Mouse (Mus musculus): ENCODE measurements around the gene Asic2.

Asic2 gene

DNA sequence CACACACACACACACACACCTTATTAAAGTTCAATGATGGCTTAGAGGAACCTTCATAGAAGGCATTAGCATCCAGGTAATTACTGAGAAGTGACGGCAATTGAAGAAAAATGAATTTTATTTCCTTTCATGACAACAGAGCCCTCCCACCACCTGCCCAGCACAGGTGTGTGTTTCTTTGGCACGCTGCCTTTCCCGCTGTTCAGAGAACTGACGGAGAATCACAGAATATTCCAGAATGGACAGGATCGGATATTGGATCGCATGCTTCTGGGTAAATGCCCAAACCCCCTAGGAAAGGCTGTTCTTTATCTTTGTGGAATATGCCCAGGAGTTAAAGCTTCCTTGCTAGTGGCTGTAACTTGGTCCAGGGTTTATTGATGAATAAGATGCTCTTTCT lies 954.8 kb downstream of the Asic2 start:
- no peak for DNase-seq (ENCODE audit: low read depth, low spot score)

DNA sequence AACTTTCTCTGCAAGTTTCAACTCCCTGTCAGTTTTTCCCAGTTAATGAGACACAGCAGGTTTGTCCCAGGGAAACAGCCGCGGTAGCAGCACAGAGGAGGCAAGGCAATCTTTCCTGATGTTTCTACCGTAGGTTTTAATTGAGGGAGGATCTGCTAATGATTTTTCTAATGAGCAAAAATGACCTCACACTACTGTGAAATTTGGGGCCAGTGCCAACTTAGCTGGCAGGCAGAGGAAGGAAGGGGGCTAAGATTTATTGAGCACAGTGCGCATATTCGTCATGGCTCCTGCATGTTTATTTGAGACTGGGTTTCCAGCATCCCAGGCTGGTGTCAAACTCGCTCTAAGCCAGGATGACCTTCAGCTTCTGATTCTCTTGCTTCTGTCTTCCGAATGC lies 957.5 kb downstream of the Asic2 start:
- no peak for DNase-seq (ENCODE audit: low read depth, low spot score)

DNA sequence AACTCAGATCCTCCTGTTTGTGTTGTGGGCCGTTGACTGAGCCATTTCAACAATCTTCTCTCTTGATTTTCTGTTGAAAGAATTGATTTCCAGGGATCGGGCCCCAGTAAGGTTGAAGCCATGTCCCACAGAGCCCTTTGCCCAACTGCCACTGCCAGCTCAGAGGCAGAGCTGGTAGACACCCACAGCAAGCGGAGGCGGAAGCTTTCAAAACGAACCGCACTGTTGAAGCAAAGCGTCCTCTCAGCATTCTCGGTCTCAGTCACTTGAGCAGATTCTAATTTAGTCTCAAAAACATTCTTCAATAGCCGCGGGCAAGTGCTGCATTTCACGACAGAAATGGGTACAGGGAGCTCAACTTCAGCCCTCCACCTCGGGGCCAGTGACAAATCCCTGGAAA lies 958.9 kb downstream of the Asic2 start:
- DNase-seq (ENCODE audit: low read depth, low spot score) = peak; percentile 83

DNA sequence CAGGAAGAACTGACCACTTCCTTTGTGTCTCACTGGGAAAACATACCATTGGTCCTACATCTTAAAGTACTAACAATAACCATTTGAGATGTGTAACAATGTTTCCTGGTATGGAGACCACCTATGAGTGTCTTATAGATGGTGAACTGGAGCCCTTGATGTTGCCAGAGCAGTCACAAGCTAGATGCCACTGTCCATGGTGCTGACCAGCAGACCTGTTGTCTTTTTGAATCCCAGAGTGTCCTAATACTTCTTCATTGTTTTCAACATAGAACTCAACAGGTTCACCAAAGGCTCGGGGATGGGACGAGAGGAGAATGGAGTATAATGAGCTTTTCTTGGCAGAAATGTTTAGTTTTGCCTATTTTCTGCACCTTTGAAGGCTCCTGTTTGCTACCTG lies 962.4 kb downstream of the Asic2 start:
- DNase-seq (ENCODE audit: low read depth, low spot score) = no peak

DNA sequence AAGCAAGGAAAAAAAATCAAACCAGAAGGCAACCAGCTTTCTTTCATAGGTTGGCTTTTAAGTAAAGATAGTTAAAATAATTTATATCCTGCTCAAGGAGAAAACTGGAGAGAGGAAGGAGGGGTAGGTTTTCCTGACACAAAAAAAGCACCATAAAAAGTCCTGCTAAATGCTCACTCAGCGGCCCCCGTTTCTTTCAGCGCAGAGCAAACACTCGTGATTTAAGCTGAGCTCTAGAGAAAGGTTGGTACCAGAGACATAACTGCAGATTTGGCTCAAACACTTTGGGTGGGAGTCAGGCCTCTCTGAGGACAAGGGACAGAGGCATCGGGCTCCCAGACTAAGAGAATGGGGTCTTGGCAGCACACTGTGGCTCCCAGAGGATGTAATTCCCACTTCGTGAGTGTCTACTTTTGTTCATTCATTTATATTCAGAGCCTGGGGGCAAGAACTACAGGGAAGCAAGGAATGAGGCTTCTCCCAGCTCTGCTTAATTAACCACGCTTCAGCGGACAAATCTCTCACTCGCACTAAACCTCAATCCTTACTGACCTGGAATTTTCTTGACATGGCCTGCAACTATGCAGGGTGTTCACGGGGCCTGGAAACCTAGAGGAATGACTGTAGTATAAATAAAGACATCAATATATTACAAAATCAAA lies 965.4 kb downstream of the Asic2 start:
- peak; percentile 47 for DNase-seq (ENCODE audit: low read depth, low spot score)

- DNase-seq (ENCODE audit: low read depth, low spot score) = no peak
These were observed 972.6 kb downstream of the Asic2 start for GRCm38 (mm10) chr11:80995621-80996020.

GRCm38 (mm10) chr11:80983530-80983929 lies 984.7 kb downstream of the Asic2 start:
- no peak for DNase-seq (ENCODE audit: low read depth, low spot score)

DNA sequence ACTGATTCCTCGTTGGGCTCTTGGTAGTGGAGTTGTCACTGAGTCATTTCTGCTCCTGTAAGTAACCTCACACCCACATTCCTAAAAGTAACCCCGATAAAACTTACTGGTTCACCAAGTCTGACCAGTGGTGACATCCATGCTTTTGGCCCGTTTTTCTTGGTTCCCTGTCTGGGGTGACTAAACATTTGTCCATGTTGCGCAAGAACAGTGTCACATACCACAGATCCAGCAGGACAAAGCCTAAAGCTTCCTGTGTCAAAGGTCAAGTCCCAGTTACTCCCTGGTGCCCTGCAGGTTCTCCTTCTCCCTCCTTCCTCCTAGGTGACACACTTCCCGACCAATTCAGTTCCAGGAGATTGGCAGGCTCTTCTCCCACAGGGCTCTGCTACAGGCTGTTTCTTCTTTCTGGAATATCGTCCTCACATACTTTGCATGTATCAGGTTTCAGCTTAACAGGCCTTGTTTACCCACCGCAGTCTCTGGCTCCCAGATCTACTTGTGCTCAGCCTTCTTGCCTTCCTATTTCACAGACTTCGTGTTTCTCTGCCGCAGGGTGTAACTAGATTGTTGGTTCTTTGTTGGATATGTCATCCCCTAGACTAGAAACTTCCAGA lies 991.9 kb downstream of the Asic2 start:
- no peak for DNase-seq (ENCODE audit: low read depth, low spot score)

GRCm38 (mm10) chr11:80974616-80975015 lies 993.6 kb downstream of the Asic2 start:
- peak; percentile 52 for DNase-seq (ENCODE audit: low read depth, low spot score)

DNA sequence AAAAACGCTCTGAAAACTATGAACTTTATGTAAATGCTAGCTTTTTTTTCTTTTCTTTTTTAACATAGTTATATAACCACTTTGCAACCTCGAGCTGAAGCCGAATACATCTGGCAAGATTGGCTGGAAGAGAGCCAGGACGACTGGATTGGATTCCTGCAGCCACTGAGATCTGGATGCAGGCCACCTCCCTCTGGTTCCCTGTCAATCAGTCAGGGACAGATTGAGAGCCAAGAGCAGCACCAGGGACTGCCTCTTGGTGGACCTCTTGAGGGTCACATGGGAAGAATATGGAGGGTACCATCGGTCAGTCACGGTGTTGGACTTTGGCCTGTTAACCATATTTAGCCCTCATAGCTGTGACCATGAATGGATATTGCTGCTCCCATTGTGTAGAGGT lies 994.3 kb downstream of the Asic2 start:
- DNase-seq (ENCODE audit: low read depth, low spot score) = peak; percentile 82

GRCm38 (mm10) chr11:80973273-80973672 lies 995.0 kb downstream of the Asic2 start:
- no peak for DNase-seq (ENCODE audit: low read depth, low spot score)

GRCm38 (mm10) chr11:80967544-80967943 lies 1000.7 kb downstream of the Asic2 start:
- DNase-seq (ENCODE audit: low read depth, low spot score) = no peak

GRCm38 (mm10) chr11:80966040-80966439 lies 1002.2 kb downstream of the Asic2 start:
- no peak for DNase-seq (ENCODE audit: low read depth, low spot score)

GRCm38 (mm10) chr11:80961326-80961725 lies 1006.9 kb downstream of the Asic2 start:
- DNase-seq (ENCODE audit: low read depth, low spot score) = peak; percentile 87

DNA sequence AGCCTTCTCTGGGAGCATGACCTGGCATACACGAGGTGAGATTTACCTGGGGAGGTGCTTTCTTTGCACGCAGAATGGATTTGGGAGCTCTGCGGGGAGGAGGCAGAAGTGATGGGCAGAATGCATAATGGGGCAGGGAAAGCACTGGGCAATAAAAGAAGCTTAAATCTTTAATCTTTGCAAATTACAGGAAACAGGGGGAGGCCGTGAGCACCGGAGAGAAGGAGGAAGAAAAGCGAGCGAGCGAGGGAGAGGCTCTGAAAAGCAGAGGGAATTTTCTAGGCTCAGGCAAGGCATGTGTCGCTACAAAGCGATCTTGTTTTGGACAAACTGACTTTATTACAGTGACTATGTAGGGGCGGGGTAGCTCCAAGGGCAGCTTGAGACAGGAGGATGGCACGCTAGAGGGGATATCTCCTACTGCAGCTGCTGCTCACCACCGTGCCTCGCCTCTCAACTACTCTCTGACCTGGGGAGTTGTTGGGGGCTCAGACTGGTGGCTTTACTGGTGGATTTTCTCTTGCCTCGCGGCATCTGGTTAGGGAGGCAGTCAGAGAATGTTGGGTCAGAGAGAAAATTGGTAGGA lies 1010.1 kb downstream of the Asic2 start:
- DNase-seq (ENCODE audit: low read depth, low spot score) = no peak

DNA sequence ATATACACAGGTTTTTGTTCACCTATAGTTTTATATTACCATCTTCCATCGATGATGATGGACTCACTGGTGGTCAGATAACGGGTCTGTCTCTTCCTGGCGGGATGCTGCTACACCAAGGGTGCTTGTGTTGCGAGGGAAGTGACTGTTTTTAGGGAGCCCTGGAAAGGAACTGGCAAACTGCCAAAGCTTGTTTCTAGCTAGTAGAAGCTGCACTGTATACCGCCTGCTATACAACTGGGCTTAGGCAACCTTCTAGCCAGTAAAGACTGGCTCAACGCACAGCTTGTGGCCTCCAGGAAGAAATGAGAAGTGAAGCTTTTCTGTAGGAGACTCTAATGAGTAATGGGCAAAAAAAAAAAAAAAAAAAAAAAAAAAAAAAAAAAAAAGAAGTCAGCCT lies 1012.3 kb downstream of the Asic2 start:
- peak; percentile 41 for DNase-seq (ENCODE audit: low read depth, low spot score)

- DNase-seq (ENCODE audit: low read depth, low spot score) = peak; percentile 37
These were observed 1014.1 kb downstream of the Asic2 start for GRCm38 (mm10) chr11:80954147-80954546.

DNA sequence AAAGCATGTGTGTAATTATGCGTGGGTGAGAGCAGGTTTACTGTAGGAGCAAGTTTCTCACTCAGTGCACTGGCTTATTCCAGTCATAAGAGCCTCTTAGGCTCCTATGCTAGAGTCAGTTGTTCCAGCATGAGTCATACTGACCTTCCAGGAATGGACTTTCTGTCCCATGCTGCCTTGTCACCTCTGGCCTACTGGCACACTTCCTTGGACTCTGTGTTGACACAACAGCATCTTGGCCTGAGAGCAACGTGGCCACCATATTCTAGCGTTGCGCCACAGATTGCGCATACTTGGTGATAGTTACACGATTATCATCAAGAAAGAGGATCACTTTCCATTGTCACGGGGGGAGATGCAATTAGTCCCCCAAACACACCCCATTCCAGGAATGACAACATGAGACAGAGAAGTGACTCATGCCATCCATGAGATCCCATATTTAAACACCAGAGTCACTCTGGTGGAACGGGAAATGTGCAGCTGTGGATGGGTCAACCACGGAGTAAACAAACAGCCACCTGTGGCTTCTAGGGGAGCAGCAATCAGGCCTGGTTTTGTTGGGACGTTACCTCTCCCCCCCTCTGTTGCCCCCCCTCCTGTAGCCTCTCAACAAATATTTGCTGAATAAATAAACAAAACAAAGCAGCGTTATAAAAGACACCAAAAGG lies 1019.1 kb downstream of the Asic2 start:
- DNase-seq (ENCODE audit: low read depth, low spot score) = no peak

- DNase-seq (ENCODE audit: low read depth, low spot score) = no peak
These were observed 1020.2 kb downstream of the Asic2 start for GRCm38 (mm10) chr11:80948103-80948502.

DNA sequence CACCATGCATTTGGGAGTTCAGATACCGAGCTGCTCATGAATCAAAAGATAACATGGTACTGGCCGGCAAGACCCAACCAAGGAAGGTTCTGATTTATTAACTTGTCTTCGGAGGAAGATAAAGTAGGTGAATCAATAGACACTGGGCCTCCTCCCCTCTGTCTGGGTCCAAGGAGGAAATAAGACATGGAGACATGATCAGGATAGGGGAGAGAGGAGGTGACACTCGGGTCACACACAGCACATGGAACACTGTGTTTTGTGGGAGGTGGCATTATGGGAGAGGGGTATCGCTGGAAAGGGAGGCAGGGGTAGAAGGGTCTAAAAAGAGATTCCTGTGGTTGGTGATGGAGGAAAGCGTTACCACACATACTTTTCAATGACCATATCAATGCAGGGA lies 1022.1 kb downstream of the Asic2 start:
- no peak for DNase-seq (ENCODE audit: low read depth, low spot score)

GRCm38 (mm10) chr11:80923286-80923951 lies 1044.8 kb downstream of the Asic2 start:
- peak; percentile 85 for DNase-seq (ENCODE audit: low read depth, low spot score)

DNA sequence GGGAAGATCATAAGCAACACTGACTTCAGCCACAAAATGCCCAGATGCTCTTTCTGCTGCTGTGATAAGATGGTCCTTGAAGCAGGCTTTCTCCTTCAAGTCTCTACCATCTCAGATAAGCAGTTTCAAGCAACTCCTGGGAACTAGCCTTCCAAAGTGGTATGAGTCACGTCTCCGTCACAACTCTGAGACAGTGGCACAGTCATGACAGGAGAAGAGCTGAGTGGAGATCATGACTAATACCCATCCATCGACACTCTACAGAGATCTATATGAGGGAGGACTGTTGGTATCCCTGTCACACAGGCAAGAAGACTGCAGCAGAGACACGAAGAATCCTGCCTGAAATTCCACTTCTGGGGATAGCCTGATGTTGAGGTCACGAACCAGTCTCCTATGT lies 1049.9 kb downstream of the Asic2 start:
- peak; percentile 77 for DNase-seq (ENCODE audit: low read depth, low spot score)

All from brain, adult 2 months (tissue).